Mouse (Mus musculus) kidney, postnatal 10 days (tissue): Measurements from ENCODE around the gene Sds.

Source experiments
- DNase-seq: peaks from one replicate; pipeline ENCODE4 v3.0.0; 2021; ENCODE audit warnings: mixed read lengths

The Sds gene

GRCm38 (mm10) chr5:120476296-120476695 lies at the start of gene Sds:
Gene Sds, plus strand, starts transcription at chr5:120476526.
- no peak for DNase-seq

- no peak for DNase-seq
These were observed 49.8 kb upstream of the Sds start for GRCm38 (mm10) chr5:120426572-120426971.

GRCm38 (mm10) chr5:120427451-120427938 lies 48.8 kb upstream of the Sds start:
- no peak for DNase-seq

DNA sequence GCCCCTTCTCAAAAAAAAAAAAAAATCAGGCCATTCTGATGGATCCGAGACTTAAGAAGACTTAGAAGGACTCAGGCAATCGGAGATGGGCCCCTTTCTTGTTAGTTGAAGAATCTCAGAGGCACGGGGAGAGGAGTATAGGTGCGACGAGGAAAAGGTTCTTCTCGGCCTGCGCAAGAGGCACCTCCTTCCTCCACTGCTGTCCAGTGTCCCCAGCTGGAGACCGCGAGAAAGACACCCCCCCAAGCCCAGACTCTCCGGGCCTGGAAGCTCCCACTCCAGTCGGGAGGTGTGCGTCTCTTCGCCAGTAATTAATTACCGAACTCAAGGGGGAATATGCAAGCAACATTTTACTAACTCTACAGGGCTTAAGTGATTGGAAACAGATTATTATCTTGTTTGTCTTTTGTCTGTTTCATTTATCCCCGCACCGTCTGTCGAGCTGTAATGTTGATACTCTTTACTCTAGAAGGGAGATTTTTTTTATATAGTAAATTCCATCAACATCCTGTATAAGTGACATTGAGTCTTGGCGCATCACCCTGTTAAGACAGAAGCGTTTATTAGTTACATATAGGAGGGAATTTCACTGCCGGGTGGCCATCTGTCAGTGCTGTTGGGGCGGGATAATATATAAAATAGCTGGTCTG lies 48.0 kb upstream of the Sds start:
- no peak for DNase-seq

GRCm38 (mm10) chr5:120428990-120429389 lies 47.3 kb upstream of the Sds start:
- no peak for DNase-seq

- no peak for DNase-seq
These were observed 46.6 kb upstream of the Sds start for GRCm38 (mm10) chr5:120429692-120430091.

DNA sequence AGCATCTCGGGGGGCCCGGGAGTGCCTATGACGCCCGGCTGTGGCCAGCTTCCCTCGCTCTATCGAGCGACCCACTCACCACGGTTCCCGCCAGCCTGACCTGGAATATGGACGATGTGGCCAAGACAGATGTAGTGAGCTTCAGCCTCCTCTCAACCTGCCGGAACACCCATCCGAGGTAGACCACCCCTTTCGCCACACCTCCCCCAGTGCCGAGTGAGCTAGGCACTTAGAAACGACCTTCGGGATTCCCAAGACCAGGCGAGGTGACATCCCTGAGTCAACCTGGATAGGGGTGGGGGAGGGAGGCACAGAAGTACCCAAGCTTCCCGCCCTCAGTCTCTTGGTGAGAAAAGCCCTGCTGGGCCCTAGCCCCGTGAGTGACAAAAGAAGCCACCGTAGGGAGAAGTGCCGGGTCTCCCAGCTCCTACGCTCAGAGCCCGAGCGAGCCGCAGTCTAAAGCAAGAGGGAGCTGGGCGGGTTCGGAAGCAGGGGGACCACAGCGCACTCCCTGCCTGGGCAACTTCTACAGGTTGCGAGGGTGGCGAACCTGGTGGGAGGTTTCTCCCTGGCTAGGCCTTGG lies 45.2 kb upstream of the Sds start:
- DNase-seq = no peak

- DNase-seq = no peak
These were observed 44.5 kb upstream of the Sds start, which contains the start of gene Lhx5 for GRCm38 (mm10) chr5:120431649-120432485. Gene Lhx5, plus strand, starts transcription at chr5:120431699.

DNA sequence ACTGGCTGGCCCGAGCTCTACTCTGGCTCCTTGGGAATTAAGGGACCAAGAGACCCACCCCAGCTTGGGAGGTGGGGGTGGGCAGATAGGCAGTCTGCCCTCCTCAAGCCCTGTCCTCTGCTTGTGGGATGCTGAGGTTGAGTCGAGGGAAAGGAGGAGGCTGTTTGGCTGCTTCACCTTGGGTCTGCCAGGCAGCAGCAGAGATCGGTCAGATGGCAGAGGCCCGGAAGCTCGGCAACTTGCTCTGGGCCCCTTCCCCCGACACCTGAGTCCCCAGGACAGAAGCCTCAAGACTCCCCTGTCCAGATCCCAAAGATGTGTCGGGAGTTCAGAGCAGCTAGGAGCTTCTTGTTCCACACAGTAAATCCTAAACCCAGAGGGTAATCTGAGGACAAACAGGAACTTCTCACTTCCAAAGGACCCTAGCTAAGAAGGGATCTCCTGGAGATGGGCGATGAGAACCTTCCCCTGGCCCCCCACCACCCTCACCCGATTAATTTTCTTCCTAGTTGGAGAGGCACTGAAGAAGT lies 43.8 kb upstream of the Sds start:
- no peak for DNase-seq

- DNase-seq = no peak
These were observed 43.1 kb upstream of the Sds start for GRCm38 (mm10) chr5:120433135-120433760.

- DNase-seq = no peak
These were observed 42.0 kb upstream of the Sds start for GRCm38 (mm10) chr5:120434231-120434735.

- DNase-seq = no peak
These were observed 41.2 kb upstream of the Sds start for GRCm38 (mm10) chr5:120435006-120435681.

DNA sequence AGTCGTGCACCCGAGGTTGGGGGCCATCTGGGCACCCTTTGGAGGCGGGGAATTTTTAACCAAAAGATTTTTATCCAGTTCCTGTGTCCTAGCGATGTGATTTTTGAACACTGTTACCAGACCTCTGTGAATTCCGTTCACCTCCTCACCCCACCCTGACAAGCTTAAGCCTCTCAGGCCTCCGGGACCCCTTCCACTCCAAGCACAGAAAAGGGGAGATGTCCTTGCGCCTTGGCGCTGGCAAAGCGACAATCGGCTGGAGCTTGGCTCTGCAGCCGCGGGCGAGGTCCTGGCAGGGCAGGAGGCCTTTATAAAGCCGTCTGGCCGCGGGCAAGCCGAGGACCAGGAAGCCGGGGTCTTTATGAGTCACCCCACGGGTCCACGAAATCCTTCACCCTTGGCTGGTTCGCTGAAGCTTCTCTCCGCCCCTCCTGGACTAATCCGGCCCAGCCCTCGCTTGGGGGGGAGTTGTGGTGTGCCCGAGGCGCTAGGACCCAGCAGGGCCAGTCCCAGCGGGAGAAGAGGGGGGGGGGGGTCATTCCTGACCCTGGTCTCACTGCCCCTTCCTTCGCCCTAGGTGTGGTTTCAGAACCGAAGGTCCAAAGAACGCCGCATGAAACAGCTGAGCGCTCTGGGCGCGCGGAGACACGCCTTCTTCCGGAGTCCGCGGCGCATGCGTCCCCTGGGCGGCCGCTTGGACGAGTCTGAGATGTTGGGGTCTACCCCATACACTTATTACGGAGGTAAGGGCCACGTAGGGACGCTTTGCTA lies 40.4 kb upstream of the Sds start:
- no peak for DNase-seq

GRCm38 (mm10) chr5:120436885-120437495 lies 39.3 kb upstream of the Sds start:
- no peak for DNase-seq

GRCm38 (mm10) chr5:120437539-120437938 lies 38.8 kb upstream of the Sds start:
- no peak for DNase-seq

DNA sequence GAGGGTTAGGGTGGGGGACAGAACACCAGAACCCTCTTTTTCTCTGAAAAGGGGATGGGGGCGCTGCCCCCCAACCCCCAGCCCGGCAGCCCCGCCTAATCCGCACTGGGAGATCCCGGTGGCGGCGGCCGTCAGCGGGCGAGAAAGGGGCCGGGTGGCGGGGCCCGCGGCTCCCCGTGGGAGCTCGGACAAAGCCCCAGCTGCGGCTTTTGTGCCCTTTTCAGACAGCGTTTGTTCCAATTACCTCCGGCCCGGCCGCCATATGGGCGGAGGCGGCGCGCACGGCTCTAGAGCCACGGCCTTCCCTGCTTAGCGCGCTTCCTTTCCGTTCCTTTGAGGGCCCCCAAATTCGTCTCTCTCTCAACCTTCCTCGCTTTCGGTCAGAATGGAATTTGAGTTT lies 38.3 kb upstream of the Sds start:
- no peak for DNase-seq

DNA sequence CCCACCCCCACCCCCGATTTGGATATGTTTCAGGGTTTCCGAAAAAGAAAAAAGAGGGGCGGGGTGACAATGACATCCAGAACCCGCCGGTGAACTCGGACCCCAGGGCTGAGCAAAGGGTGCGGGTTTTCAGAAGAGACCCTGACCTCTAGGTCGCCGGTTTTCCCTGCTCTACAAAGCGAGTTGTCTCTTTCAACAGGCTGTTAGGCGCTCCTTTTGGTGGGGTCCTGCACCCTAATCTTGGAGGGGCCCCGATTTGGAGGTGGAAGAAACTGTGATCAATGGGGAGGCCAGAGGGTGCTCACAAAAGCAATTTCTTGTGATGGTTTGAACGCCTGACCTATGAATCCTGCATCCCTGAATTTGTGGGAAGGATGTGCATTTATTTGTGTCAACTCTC lies 37.9 kb upstream of the Sds start:
- DNase-seq = no peak

DNA sequence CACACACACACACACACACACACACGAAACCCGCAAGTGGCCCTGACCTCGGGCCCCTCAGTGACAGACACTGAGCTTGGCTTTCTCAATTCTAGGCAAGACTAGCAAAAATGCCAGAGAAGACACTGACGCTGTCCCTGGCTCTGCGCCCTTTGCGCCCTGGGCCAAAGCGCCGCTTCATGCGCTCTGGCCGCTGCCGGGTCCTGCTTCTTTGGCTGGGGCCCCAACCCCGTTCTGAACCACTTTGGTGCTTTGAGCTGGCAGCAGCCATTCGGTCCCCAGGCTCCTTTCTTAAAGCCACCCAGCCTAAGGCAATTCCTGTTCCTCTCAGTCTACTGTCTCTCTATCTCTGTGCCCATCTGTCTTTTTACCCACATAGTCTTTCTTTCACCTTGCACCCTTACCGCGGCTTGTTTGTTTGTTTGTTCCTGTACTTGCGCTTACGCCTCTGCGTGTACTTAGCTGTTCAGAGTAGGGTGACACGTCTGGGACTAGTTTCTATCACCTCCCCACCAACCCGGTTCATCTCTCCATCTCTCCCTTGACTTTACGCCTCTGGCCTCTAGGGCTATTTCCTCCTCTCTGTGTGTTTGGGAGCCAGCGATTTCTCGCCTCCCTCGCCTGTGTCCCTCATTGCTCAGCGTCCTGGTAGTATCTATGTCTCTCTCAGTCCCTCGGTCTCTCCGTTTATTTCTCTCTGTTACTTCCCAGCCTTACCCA lies 37.2 kb upstream of the Sds start:
- DNase-seq = no peak

DNA sequence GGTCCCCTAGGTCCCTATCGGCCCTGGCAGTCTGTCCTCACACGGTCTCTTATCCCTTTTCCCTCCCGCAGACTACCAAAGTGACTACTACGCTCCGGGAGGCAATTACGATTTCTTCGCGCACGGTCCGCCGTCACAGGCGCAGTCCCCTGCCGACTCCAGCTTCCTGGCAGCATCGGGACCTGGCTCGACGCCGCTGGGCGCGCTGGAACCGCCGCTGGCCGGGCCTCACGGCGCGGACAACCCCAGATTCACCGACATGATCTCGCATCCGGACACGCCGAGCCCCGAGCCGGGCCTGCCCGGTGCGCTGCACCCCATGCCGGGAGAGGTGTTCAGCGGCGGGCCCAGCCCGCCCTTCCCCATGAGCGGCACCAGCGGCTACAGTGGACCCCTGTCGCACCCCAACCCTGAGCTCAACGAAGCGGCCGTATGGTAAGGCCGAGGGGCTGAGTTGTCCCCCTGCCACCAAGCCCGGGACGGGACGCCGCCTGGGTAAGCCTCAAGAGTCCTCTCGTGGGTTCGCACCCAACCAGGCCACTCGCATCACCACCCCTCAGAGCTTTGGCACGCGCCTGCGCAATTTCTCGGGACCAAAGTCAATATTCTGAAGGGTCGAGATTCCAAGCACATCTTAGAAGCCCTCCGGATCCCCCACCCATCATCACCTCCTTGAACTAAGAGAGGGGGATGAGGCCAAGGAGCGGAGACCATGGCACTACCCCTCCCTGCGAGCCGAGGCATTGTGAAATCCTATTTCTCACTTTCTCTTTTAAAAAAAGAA lies 36.2 kb upstream of the Sds start:
- DNase-seq = no peak
